Mouse (Mus musculus) cortical plate, adult 2 months (tissue): ENCODE results near the gene Xrcc2.
"Not testable (repeated sequence)": the region's sequence is repeated elsewhere in the genome, so short reads cannot be mapped to it uniquely, and the experiment has no call there.

ENCODE experiments used
- CTCF ChIP-seq: fragments of 200-500 bp; IDR thresholded peaks from 2 replicates; pipeline ENCODE4 v1.5.1; 2011; ENCODE audit warnings: mild to moderate bottlenecking, control low read depth, low read length; ENCODE audit not compliant: insufficient read depth; ENCODE audit errors: extremely low read depth
- POLR2A ChIP-seq: fragments of 200-500 bp; IDR thresholded peaks from 2 replicates; pipeline ENCODE4 v1.6.1; 2011; ENCODE audit warnings: mild to moderate bottlenecking, low read length, control low read depth; ENCODE audit not compliant: insufficient read depth; ENCODE audit errors: extremely low read depth

DNA sequence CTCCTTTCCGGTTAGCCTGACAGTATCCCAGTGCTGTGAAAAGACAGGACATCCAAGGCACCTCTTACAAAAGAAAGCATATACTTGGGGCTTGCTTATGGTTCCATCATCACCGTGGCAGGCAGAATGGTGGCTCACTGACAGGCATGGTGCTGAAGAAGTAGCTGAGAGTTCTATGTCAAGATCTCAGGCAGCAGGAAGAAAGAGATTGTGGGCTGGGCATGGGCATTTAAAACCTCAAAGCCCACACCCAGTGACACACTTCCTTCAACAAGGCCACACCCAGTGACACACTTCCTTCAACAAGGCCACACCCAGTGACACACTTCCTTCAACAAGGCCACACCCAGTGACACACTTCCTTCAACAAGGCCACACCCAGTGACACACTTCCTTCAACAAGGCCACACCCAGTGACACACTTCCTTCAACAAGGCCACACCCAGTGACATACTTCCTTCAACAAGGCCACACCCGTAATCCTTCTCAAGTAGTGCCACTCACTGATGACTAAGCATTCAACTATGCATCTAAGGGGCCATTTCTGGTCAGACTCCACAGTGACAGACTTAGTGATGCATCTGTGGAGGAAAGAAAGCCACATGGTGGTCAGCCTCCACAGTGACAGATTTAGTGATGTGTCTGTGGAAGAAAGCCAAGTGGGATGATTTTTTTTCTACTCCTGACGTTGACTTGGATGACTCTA, 7.5 kb upstream of the Xrcc2 start:
- not testable (repeated sequence) for TF ChIP-seq CTCF, POLR2A
